Mouse (Mus musculus) embryonic fibroblast, embryonic 13.5 days (primary cell): ENCODE data around the gene Egln3. TPM values are rescaled to one million over a fixed set of nuclear protein-coding genes. Genes with fewer than 3 reads are reported as not detected.
A peak's percentile ranks its signal among the peaks of the same experiment; 100 is the strongest.

Source experiments
- H3K27ac ChIP-seq: 2 replicates; pipeline ENCODE4 v1.5.1; 2012; ENCODE audit warnings: low read length, control low read depth, inconsistent platforms; ENCODE audit not compliant: insufficient read depth
- H3K4me1 ChIP-seq: 2 replicates; pipeline ENCODE4 v1.6.1; 2011; ENCODE audit warnings: low read length; ENCODE audit not compliant: control insufficient read depth, insufficient read depth
- H3K4me3 ChIP-seq: 2 replicates; pipeline ENCODE4 v1.5.1; 2011; ENCODE audit warnings: mild to moderate bottlenecking, control low read depth, low read length; ENCODE audit not compliant: insufficient read depth
- CTCF ChIP-seq: IDR thresholded peaks from 2 replicates; pipeline ENCODE4 v1.5.1; 2011; ENCODE audit warnings: mild to moderate bottlenecking, control low read depth, low read length, moderate library complexity, borderline replicate concordance; ENCODE audit not compliant: insufficient read depth
- POLR2A ChIP-seq: IDR thresholded peaks from 2 replicates; pipeline ENCODE4 v1.6.1; 2011; ENCODE audit warnings: low read depth, mild to moderate bottlenecking, control low read depth, low read length, moderate library complexity
- polyA plus RNA-seq: library from polyadenylated mRNA; stranded (reverse); fragments of >200 nt; gene quantifications from 2 replicates; pipeline ENCODE4 v1.2.4, GENCODE M21; 2011; ENCODE audit warnings: low read depth; ENCODE audit not compliant: missing spikeins, insufficient read length

Gene Egln3
- polyA plus RNA-seq, 1 experiment: 6.6 TPM

- no peak overlapping the region for H3K27ac ChIP-seq
- H3K4me1 ChIP-seq: no peaks in the 10 kb centered on the region
- TF ChIP-seq POLR2A: no peak
- TF ChIP-seq CTCF: no peak
- H3K4me3 ChIP-seq: no peak overlapping the region
Measured at GRCm38 (mm10) chr12:54225090-54225489, 21.4 kb upstream of the Egln3 start.

GRCm38 (mm10) chr12:54222036-54222760 lies 18.5 kb upstream of the Egln3 start:
- H3K27ac ChIP-seq: no peak overlapping the region
- no peaks in the 10 kb centered on the region for H3K4me1 ChIP-seq
- no peak overlapping the region for H3K4me3 ChIP-seq
- TF ChIP-seq POLR2A (no peak), CTCF (no peak)

- Histone ChIP-seq H3K27ac (no peak overlapping the region), H3K4me3 (no peak overlapping the region), H3K4me1 (0 out of 2 replicates have a peak, but pooled peaks cover 3% of the 10 kb centered on the region)
- no peak for TF ChIP-seq POLR2A
- TF ChIP-seq CTCF: no peak
Measured at GRCm38 (mm10) chr12:54216673-54217072, 13.0 kb upstream of the Egln3 start.

- Histone ChIP-seq H3K4me3 (no peak overlapping the region), H3K4me1 (peaks cover 3% of the 10 kb centered on the region; the same call in 1 of the 2 replicates), H3K27ac (no peak overlapping the region)
- TF ChIP-seq CTCF: no peak
- no peak for TF ChIP-seq POLR2A
Measured at GRCm38 (mm10) chr12:54214426-54214825, 10.8 kb upstream of the Egln3 start.

- Histone ChIP-seq H3K4me1 (peaks cover 3% of the 10 kb centered on the region; the same call in 1 of the 2 replicates), H3K27ac (no peak overlapping the region), H3K4me3 (no peak overlapping the region)
- TF ChIP-seq CTCF (no peak), POLR2A (no peak)
Measured at GRCm38 (mm10) chr12:54213871-54214270, 10.2 kb upstream of the Egln3 start.

- no peak for TF ChIP-seq POLR2A
- TF ChIP-seq CTCF: no peak
- no peak overlapping the region for H3K4me3 ChIP-seq
- H3K27ac ChIP-seq: no peak overlapping the region
- peaks cover 3% of the 10 kb centered on the region; the same call in 1 of the 2 replicates for H3K4me1 ChIP-seq
Measured at GRCm38 (mm10) chr12:54213230-54213629, 9.6 kb upstream of the Egln3 start.

GRCm38 (mm10) chr12:54209182-54209563 lies 5.5 kb upstream of the Egln3 start:
- H3K4me3 ChIP-seq: no peak overlapping the region
- H3K4me1 ChIP-seq: peaks cover under 1% of the 10 kb centered on the region; the same call in 1 of the 2 replicates
- TF ChIP-seq POLR2A (no peak), CTCF (no peak)
- H3K27ac ChIP-seq: peak overlapping the region; percentile 59; the same call in 1 of the 2 replicates

- TF ChIP-seq POLR2A (no peak), CTCF (no peak)
Measured at GRCm38 (mm10) chr12:54208433-54209181, 4.9 kb upstream of the Egln3 start.

GRCm38 (mm10) chr12:54205731-54206130 lies 2.1 kb upstream of the Egln3 start:
- Histone ChIP-seq H3K4me1 (peaks cover 7% of the 10 kb centered on the region), H3K27ac (no peak overlapping the region), H3K4me3 (no peak overlapping the region)
- TF ChIP-seq CTCF (no peak), POLR2A (no peak)

More at GRCm38 (mm10) chr12:54208433-54209181, 4.9 kb upstream of the Egln3 start:
- Histone ChIP-seq H3K4me3 (no peak overlapping the region), H3K27ac (no peak overlapping the region), H3K4me1 (no peaks in the 10 kb centered on the region; the same call in 1 of the 2 replicates)

- Histone ChIP-seq H3K4me1 (peaks cover 7% of the 10 kb centered on the region), H3K4me3 (no peak overlapping the region), H3K27ac (no peak overlapping the region)
- TF ChIP-seq CTCF: peak; percentile 19; the same call in 1 of the 2 replicates
- TF ChIP-seq POLR2A: no peak
Measured at GRCm38 (mm10) chr12:54205195-54205594, 1.5 kb upstream of the Egln3 start.
